8 mouse cellular contexts compared by ENCODE assay signal in the genomic region with DNA sequence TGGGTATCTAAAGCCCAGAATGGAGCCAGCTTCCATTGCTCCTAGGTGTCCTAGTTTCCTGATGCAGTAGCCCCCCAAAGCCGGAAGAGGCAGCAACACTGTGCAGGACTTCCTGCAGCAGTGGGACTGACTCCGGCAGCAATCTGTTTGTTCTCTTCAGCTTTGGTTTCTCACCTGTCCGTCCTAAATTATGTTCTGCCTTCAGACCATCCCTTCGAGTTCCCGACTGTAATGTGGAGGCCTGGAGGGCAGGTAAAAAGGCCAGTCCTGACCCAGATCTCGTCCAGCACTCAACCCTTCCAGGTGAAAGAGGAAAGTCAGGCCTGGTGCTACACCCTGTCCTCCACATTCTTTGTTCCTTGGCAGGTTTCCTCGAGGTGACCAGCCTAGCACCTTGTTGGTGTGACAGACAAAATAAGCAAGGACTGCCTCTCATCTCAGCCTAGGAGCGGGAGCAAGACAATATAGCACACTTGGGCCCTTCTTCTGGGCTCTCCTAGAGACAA. TPM values are rescaled to one million over a fixed set of nuclear protein-coding genes. Genes with fewer than 3 reads are reported as not detected.
A peak's percentile ranks its signal among the peaks of the same experiment; 100 is the strongest.
DNase-seq lines count a peak whose midpoint lies in the region; ATAC-seq and TF ChIP-seq lines count a peak whose summit lies in the region.

No protein-coding gene starts in this region.

- WGBS in heart, adult 2 months = 42% methylated on average over 8 of the region's 8 CpGs
- WGBS in heart, embryonic 15.5 days = 34% methylated on average over 8 of the region's 8 CpGs
- WGBS in liver, postnatal 0 days (ENCODE audit: insufficient replicate concordance) = 46% methylated on average over 8 of the region's 8 CpGs

- peaks cover 20% of the 10 kb centered on the region for H3K4me1 ChIP-seq in heart, adult 2 months (ENCODE audit: control insufficient read depth, insufficient read depth, low read length)
- peaks cover 86% of the 10 kb centered on the region for H3K4me1 ChIP-seq in heart, embryonic 15.5 days (replicated peaks)
- peaks cover 73% of the 10 kb centered on the region for H3K4me1 ChIP-seq in liver, postnatal 0 days (ENCODE audit: insufficient read depth)

- no peak for ATAC-seq in heart, embryonic 15.5 days (replicated peaks; ENCODE audit: insufficient number of reproducible peaks, insufficient read depth, low FRiP score, low read depth)
- ATAC-seq in liver, postnatal 0 days = no peak

- intact Hi-C loops in heart, adult 2 months (cut with DNase I) = loop anchor here (5.0 kb wide), 1 partner anchor 41 kb away; no protein-coding TSS in a partner anchor
- intact Hi-C loops in heart, postnatal 25 days (cut with DNase I) = no loop called here
- intact Hi-C loops in left cerebral cortex, postnatal 36 days (cut with DNase I) = no loop called here

- no peaks in the 10 kb centered on the region for H3K79me2 ChIP-seq in heart, adult 2 months (replicated peaks; ENCODE audit: control insufficient read depth, insufficient read depth, low read length)

- H3K27me3 ChIP-seq in heart, adult 2 months (ENCODE audit: control insufficient read depth, insufficient read depth, low read length) = no peaks in the 10 kb centered on the region
- H3K27me3 ChIP-seq in heart, embryonic 15.5 days = no peaks in the 10 kb centered on the region
- H3K27me3 ChIP-seq in liver, postnatal 0 days (ENCODE audit: insufficient read depth, low read length) = no peaks in the 10 kb centered on the region; the same call in 1 of the 2 replicates

- no peak for TF ChIP-seq POLR2A in heart, adult 2 months (IDR thresholded peaks at IDR 0.05; ENCODE audit: insufficient read depth, low read depth, low read length)

- H3K4me2 ChIP-seq in heart, embryonic 15.5 days = peak overlapping the region; percentile 86; the same call in 1 of the 2 replicates
- H3K4me2 ChIP-seq in liver, postnatal 0 days (ENCODE audit: low read depth, low read length) = peak overlapping the region; percentile 86

- peaks cover 3% of the 10 kb centered on the region; the same call in 1 of the 2 replicates for H3K36me3 ChIP-seq in heart, adult 2 months (ENCODE audit: control insufficient read depth, insufficient read depth, low read length)
- H3K36me3 ChIP-seq in heart, embryonic 15.5 days = no peaks in the 10 kb centered on the region
- no peaks in the 10 kb centered on the region for H3K36me3 ChIP-seq in liver, postnatal 0 days (replicated peaks; ENCODE audit: insufficient read depth, low read length)

- H3K9me3 ChIP-seq in heart, embryonic 15.5 days (replicated peaks) = no peaks in the 10 kb centered on the region
- no peaks in the 10 kb centered on the region for H3K9me3 ChIP-seq in liver, postnatal 0 days (ENCODE audit: low read length)

- H3K9ac ChIP-seq in heart, adult 2 months (ENCODE audit: low read depth, low read length) = 0 out of 2 replicates have a peak overlapping the region, but pooled peaks have one; percentile 27
- H3K9ac ChIP-seq in heart, embryonic 15.5 days = peak overlapping the region; percentile 28
- no peak overlapping the region for H3K9ac ChIP-seq in liver, postnatal 0 days (replicated peaks)

- 0 out of 2 replicates have a peak overlapping the region, but pooled peaks have one; percentile 13 for H3K4me3 ChIP-seq in heart, adult 2 months
- H3K4me3 ChIP-seq in heart, embryonic 15.5 days = no peak overlapping the region
- H3K4me3 ChIP-seq in liver, postnatal 0 days (ENCODE audit: low read depth, low read length) = no peak overlapping the region

- TF ChIP-seq EP300 in heart, adult 2 months (IDR thresholded peaks at IDR 0.05; ENCODE audit: insufficient read depth, low read depth, low read length) = no peak
- TF ChIP-seq EP300 in liver, postnatal 0 days (IDR thresholded peaks at IDR 0.05; ENCODE audit: low read depth) = no peak

- peak; percentile 50 for TF ChIP-seq CTCF in heart, adult 2 months (IDR thresholded peaks at IDR 0.05)
- no peak; the same call in 1 of the 2 replicates for TF ChIP-seq CTCF in liver, postnatal 0 days (IDR thresholded peaks at IDR 0.05; ENCODE audit: low read depth)

- peak overlapping the region; percentile 72 for H3K27ac ChIP-seq in heart, adult 2 months
- peak overlapping the region; percentile 100 for H3K27ac ChIP-seq in heart, embryonic 15.5 days
- peak overlapping the region; percentile 99 for H3K27ac ChIP-seq in liver, postnatal 0 days (ENCODE audit: low read depth)

- DNase-seq in heart, adult 2 months = peak in 1 of 2 experiments; percentile 33
- DNase-seq in heart, postnatal 25 days (ENCODE audit: low spot score) = no peak
- peak; percentile 76 for DNase-seq in R1 (ENCODE audit: low read depth, low spot score)
- DNase-seq in liver, postnatal 0 days = peak; percentile 21
- peak; percentile 59 for DNase-seq in thymus, postnatal 14 days
- DNase-seq in left cerebral cortex, postnatal 36 days (ENCODE audit: low spot score in 2 of 2) = no peak
- no peak for DNase-seq in embryo, embryonic 10.5 days (ENCODE audit: low spot score)

RNA-seq across cellular contexts. Expression of a gene that starts 6.3 kb away (rescaled TPM):
- total RNA-seq in heart, adult 2 months (2021) = 10 to 100 TPM; 32.6 to 36.9 TPM
- polyA plus RNA-seq in heart, adult 2 months (2012; rRNA removed) = 15.6 and 20.1 TPM in 2 replicates
- total RNA-seq in heart, postnatal 25 days (2021) = 10 to 100 TPM; 33.3 to 36.9 TPM
- polyA plus RNA-seq in heart, embryonic 15.5 days (2015; fragmentation: Nextera tagmentation; extraction: Ambion mirVana) = 40.1 and 41.7 TPM in 2 replicates
- 5.0 and 5.3 TPM in 2 replicates for polyA plus RNA-seq in liver, postnatal 0 days (2015; fragmentation: Nextera tagmentation; extraction: Ambion mirVana)
- total RNA-seq in left cerebral cortex, postnatal 36 days (2021) = 10 to 100 TPM; 70.7 to 73.6 TPM

RNA-seq across cellular contexts. Expression of a gene that starts 56.0 kb away (rescaled TPM):
- 10 to 100 TPM; 43.8 to 45.1 TPM for total RNA-seq in heart, adult 2 months (2021)
- polyA plus RNA-seq in heart, adult 2 months (2012; rRNA removed) = 34.1 and 39.6 TPM in 2 replicates
- total RNA-seq in heart, postnatal 25 days (2021) = 10 to 100 TPM; 41.1 to 48.6 TPM
- 18.7 and 23.4 TPM in 2 replicates for polyA plus RNA-seq in heart, embryonic 15.5 days (2015; fragmentation: Nextera tagmentation; extraction: Ambion mirVana)
- 4.4 and 4.7 TPM in 2 replicates for polyA plus RNA-seq in liver, postnatal 0 days (2015; fragmentation: Nextera tagmentation; extraction: Ambion mirVana)
- 10 to 100 TPM; 82.2 to 93.0 TPM for total RNA-seq in left cerebral cortex, postnatal 36 days (2021)

Comparison
In these comparisons a context has a peak if more than half of its experiments do, and no peak if none do; other contexts are left out.
1. DNase-seq: peak in R1 (single experiment), liver, postnatal 0 days (single experiment) and thymus, postnatal 14 days (single experiment); none in heart, postnatal 25 days (single experiment), left cerebral cortex, postnatal 36 days (0 of 2) and embryo, embryonic 10.5 days (single experiment).
2. Peak in every context shown above with its lines, with median percentiles within 50 percentile points of each other: H3K27ac ChIP-seq.